ENCODE assay signal across 7 mouse cellular contexts in genomic region chr19:45748691-45749242, GRCm38 (mm10). TPM values are rescaled to one million over a fixed set of nuclear protein-coding genes. Genes with fewer than 3 reads are reported as not detected.
DNase-seq lines count a peak whose midpoint lies in the region; ATAC-seq and TF ChIP-seq lines count a peak whose summit lies in the region.

No protein-coding gene starts in this region.

- H3K36me3 ChIP-seq in lung, embryonic 14.5 days (ENCODE audit: insufficient read depth), result peaks cover 28% of the 10 kb centered on the region
- peaks cover 26% of the 10 kb centered on the region for H3K36me3 ChIP-seq in forebrain, embryonic 15.5 days
- peaks cover 21% of the 10 kb centered on the region for H3K36me3 ChIP-seq in limb, embryonic 15.5 days
- H3K36me3 ChIP-seq in neural tube, embryonic 15.5 days, result peaks cover 17% of the 10 kb centered on the region

- H3K27me3 ChIP-seq in lung, embryonic 14.5 days (ENCODE audit: insufficient read depth, low read length), result peaks cover 25% of the 10 kb centered on the region
- H3K27me3 ChIP-seq in forebrain, embryonic 15.5 days, result peaks cover 30% of the 10 kb centered on the region
- H3K27me3 ChIP-seq in limb, embryonic 15.5 days, result peaks cover 30% of the 10 kb centered on the region
- H3K27me3 ChIP-seq in neural tube, embryonic 15.5 days (replicated peaks), result peaks cover 34% of the 10 kb centered on the region

- peak overlapping the region; percentile 79 for H3K9ac ChIP-seq in lung, embryonic 14.5 days
- H3K9ac ChIP-seq in forebrain, embryonic 15.5 days (replicated peaks), result peak overlapping the region; percentile 58
- H3K9ac ChIP-seq in limb, embryonic 15.5 days, result peak overlapping the region; percentile 71
- peak overlapping the region; percentile 68 for H3K9ac ChIP-seq in neural tube, embryonic 15.5 days (replicated peaks)

- peak; percentile 23 for DNase-seq in lung, embryonic 14.5 days
- DNase-seq in lung, adult 18-20 months, result no peak
- DNase-seq in T-cell, adult 2 months (ENCODE audit: low spot score), result peak; percentile 50
- no peak for DNase-seq in layer of hippocampus, adult 9-10 months (ENCODE audit: low spot score)

- no peak overlapping the region for H3K27ac ChIP-seq in lung, embryonic 14.5 days (ENCODE audit: low read depth)
- no peak overlapping the region for H3K27ac ChIP-seq in forebrain, embryonic 15.5 days (replicated peaks)
- 0 out of 2 replicates have a peak overlapping the region, but pooled peaks have one; percentile 38 for H3K27ac ChIP-seq in limb, embryonic 15.5 days
- H3K27ac ChIP-seq in neural tube, embryonic 15.5 days (replicated peaks), result peak overlapping the region; percentile 41; the same call in 1 of the 2 replicates

- TF ChIP-seq CTCF in lung, embryonic 14.5 days (IDR thresholded peaks at IDR 0.05; ENCODE audit: low read depth), result no peak

- peak overlapping the region; percentile 93 for H3K4me2 ChIP-seq in lung, embryonic 14.5 days
- peak overlapping the region; percentile 91 for H3K4me2 ChIP-seq in forebrain, embryonic 15.5 days (replicated peaks)
- H3K4me2 ChIP-seq in limb, embryonic 15.5 days, result peak overlapping the region; percentile 86
- H3K4me2 ChIP-seq in neural tube, embryonic 15.5 days, result peak overlapping the region; percentile 95

- H3K4me3 ChIP-seq in lung, embryonic 14.5 days (ENCODE audit: low read depth, low read length), result peak overlapping the region; percentile 85
- peak overlapping the region; percentile 52 for H3K4me3 ChIP-seq in forebrain, embryonic 15.5 days
- peak overlapping the region; percentile 85 for H3K4me3 ChIP-seq in limb, embryonic 15.5 days
- peak overlapping the region; percentile 83 for H3K4me3 ChIP-seq in neural tube, embryonic 15.5 days (replicated peaks)

- under 1% methylated on average over 33 of the region's 33 CpGs for WGBS in lung, embryonic 14.5 days
- WGBS in forebrain, embryonic 15.5 days, result 2% methylated on average over 33 of the region's 33 CpGs
- 1% methylated on average over 33 of the region's 33 CpGs for WGBS in limb, embryonic 15.5 days
- 3% methylated on average over 32 of the region's 33 CpGs for WGBS in neural tube, embryonic 15.5 days

- H3K9me3 ChIP-seq in lung, embryonic 14.5 days (ENCODE audit: low read depth, low read length), result no peaks in the 10 kb centered on the region
- no peaks in the 10 kb centered on the region for H3K9me3 ChIP-seq in forebrain, embryonic 15.5 days
- H3K9me3 ChIP-seq in limb, embryonic 15.5 days, result no peaks in the 10 kb centered on the region
- no peaks in the 10 kb centered on the region for H3K9me3 ChIP-seq in neural tube, embryonic 15.5 days (replicated peaks)

- peak; percentile 31; the same call in 1 of the 2 replicates for ATAC-seq in lung, embryonic 14.5 days (ENCODE audit: insufficient read depth)
- peak; percentile 4; the same call in 1 of the 2 replicates for ATAC-seq in forebrain, embryonic 15.5 days (replicated peaks)
- ATAC-seq in limb, embryonic 15.5 days (ENCODE audit: insufficient number of reproducible peaks, low FRiP score, low TSS enrichment, low read depth), result peak; percentile 20; the same call in 1 of the 2 replicates
- ATAC-seq in neural tube, embryonic 15.5 days (ENCODE audit: low FRiP score), result peak; percentile 67

- peaks cover 7% of the 10 kb centered on the region; the same call in 1 of the 2 replicates for H3K4me1 ChIP-seq in lung, embryonic 14.5 days (ENCODE audit: insufficient read depth)
- peaks cover 35% of the 10 kb centered on the region for H3K4me1 ChIP-seq in forebrain, embryonic 15.5 days
- peaks cover 29% of the 10 kb centered on the region for H3K4me1 ChIP-seq in limb, embryonic 15.5 days
- peaks cover 24% of the 10 kb centered on the region for H3K4me1 ChIP-seq in neural tube, embryonic 15.5 days

RNA-seq across cellular contexts. Expression of gene Npm3, which starts 0.6 kb away (rescaled TPM):
- polyA plus RNA-seq in lung, embryonic 14.5 days (2014; fragmentation: Nextera tagmentation; extraction: Ambion mirVana), result 19.7 and 20.0 TPM in 2 replicates
- polyA plus RNA-seq in forebrain, embryonic 15.5 days (2015; fragmentation: Nextera tagmentation; extraction: Ambion mirVana), result 9.5 and 9.7 TPM in 2 replicates
- 12.4 and 20.6 TPM in 2 replicates for polyA plus RNA-seq in limb, embryonic 15.5 days (2015; fragmentation: Nextera tagmentation; extraction: Ambion mirVana)
- polyA plus RNA-seq in neural tube, embryonic 15.5 days (2015; fragmentation: Nextera tagmentation; extraction: Ambion mirVana), result 7.1 and 9.1 TPM in 2 replicates

RNA-seq across cellular contexts. Expression of gene Fgf8, which starts 6.1 kb away (rescaled TPM):
- not detected in 2 replicates for polyA plus RNA-seq in lung, embryonic 14.5 days (2014; fragmentation: Nextera tagmentation; extraction: Ambion mirVana)
- polyA plus RNA-seq in forebrain, embryonic 15.5 days (2015; fragmentation: Nextera tagmentation; extraction: Ambion mirVana), result 0.23 and 0.90 TPM in 2 replicates
- polyA plus RNA-seq in limb, embryonic 15.5 days (2015; fragmentation: Nextera tagmentation; extraction: Ambion mirVana), result 0.31 and 0.51 TPM in 2 replicates
- polyA plus RNA-seq in neural tube, embryonic 15.5 days (2015; fragmentation: Nextera tagmentation; extraction: Ambion mirVana), result 0.13 and 0.31 TPM in 2 replicates

RNA-seq across cellular contexts. Expression of gene Mgea5, which starts 34.9 kb away (rescaled TPM):
- 58.3 and 61.8 TPM in 2 replicates for polyA plus RNA-seq in lung, embryonic 14.5 days (2014; fragmentation: Nextera tagmentation; extraction: Ambion mirVana)
- polyA plus RNA-seq in forebrain, embryonic 15.5 days (2015; fragmentation: Nextera tagmentation; extraction: Ambion mirVana), result 93.6 and 94.5 TPM in 2 replicates
- polyA plus RNA-seq in limb, embryonic 15.5 days (2015; fragmentation: Nextera tagmentation; extraction: Ambion mirVana), result 40.5 and 47.3 TPM in 2 replicates
- polyA plus RNA-seq in neural tube, embryonic 15.5 days (2015; fragmentation: Nextera tagmentation; extraction: Ambion mirVana), result 64.6 and 71.2 TPM in 2 replicates

Comparison
In these comparisons a context has a peak if more than half of its experiments do, and no peak if none do; other contexts are left out.
1. DNase-seq: peak in lung, embryonic 14.5 days (single experiment) and T-cell, adult 2 months (single experiment); none in lung, adult 18-20 months (0 of 2) and layer of hippocampus, adult 9-10 months (single experiment).
2. ATAC-seq: peak in every context shown above with its lines; median percentile 67 in neural tube, embryonic 15.5 days; 31 in lung, embryonic 14.5 days; 20 in limb, embryonic 15.5 days; 4 in forebrain, embryonic 15.5 days.
3. H3K27ac ChIP-seq: peak in limb, embryonic 15.5 days (single experiment) and neural tube, embryonic 15.5 days (single experiment); none in lung, embryonic 14.5 days (single experiment) and forebrain, embryonic 15.5 days (single experiment).
4. Peak in every context shown above with its lines, with median percentiles within 50 percentile points of each other: H3K4me2 ChIP-seq, H3K4me3 ChIP-seq and H3K9ac ChIP-seq.